Mouse (Mus musculus): ENCODE results near the gene Ptpn5.

Ptpn5 gene

DNA sequence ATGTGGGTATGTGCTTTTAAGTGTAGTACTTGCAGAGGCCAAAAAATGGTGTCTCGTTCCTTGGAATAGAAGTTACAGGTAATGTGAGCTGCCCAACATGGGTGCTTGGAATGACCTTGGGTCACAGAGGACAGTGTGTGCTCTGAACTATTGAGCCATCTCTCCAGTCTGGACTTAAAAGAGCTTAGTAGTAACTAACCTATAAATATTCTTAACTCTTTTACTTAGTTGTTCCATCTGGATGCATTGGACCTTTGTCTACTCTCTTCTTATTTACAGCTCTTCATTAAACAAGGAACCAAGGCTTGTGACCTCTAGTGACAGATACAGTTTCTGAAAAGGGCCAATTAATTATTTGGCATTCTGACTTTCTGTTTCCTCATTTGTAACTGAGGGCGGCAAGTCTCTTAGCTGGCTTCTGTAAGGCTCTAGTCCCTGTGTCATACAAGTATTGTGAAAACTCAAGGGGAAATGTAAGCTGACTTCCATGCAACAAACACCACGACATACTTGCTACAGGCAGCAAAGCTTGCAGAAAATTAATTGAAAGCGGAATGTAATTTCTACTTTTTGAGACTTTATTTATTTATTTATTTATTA is 98.6 kb downstream of the Ptpn5 start:
- no peaks in the 10 kb centered on the region for H3K27me3 ChIP-seq (ENCODE audit: insufficient read depth, low read length)
- no peaks in the 10 kb centered on the region for H3K4me1 ChIP-seq (replicated peaks; ENCODE audit: low read depth, low read length)
- H3K9me3 ChIP-seq (ENCODE audit: low read length) = no peaks in the 10 kb centered on the region
- no peak overlapping the region for H3K4me3 ChIP-seq (replicated peaks; ENCODE audit: low read length)
- H3K36me3 ChIP-seq (ENCODE audit: insufficient read depth, low read length) = no peaks in the 10 kb centered on the region
- TF ChIP-seq CTCF (conservative IDR thresholded peaks at IDR 0.05; ENCODE audit: low read length) (no peak), NANOG (IDR thresholded peaks at IDR 0.05; ENCODE audit: borderline replicate concordance, low read length) (no peak), POU5F1 (IDR thresholded peaks at IDR 0.05; ENCODE audit: borderline replicate concordance, low read length) (no peak)

DNA sequence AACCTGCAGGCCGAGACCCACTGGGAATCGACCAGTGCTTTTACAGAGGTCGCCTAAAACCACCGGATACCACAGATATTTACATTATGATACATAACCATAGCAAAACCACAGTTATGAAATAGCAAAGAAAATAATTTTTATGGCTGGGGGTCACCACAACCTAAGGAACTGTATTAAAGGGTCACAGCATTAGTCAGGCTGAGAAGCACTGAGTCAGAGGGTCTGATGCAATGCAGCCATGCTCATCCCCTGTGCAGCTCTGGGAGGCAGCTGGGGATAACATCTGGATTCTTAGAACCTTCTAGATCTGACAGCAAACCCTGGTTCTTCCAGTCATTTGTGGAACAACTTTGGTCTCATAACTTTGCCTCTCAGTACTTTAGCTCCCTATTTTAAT is 102.1 kb downstream of the Ptpn5 start:
- H3K27me3 ChIP-seq (ENCODE audit: insufficient read depth, low read length) = no peaks in the 10 kb centered on the region
- no peak for TF ChIP-seq CTCF (conservative IDR thresholded peaks at IDR 0.05; ENCODE audit: low read length)
- TF ChIP-seq NANOG (IDR thresholded peaks at IDR 0.05; ENCODE audit: borderline replicate concordance, low read length) = no peak
- TF ChIP-seq POU5F1 (IDR thresholded peaks at IDR 0.05; ENCODE audit: borderline replicate concordance, low read length) = no peak
- H3K9me3 ChIP-seq (ENCODE audit: low read length) = no peaks in the 10 kb centered on the region
- H3K4me1 ChIP-seq (replicated peaks; ENCODE audit: low read depth, low read length) = no peaks in the 10 kb centered on the region
- H3K4me3 ChIP-seq (replicated peaks; ENCODE audit: low read length) = no peak overlapping the region
- no peaks in the 10 kb centered on the region for H3K36me3 ChIP-seq (ENCODE audit: insufficient read depth, low read length)

DNA sequence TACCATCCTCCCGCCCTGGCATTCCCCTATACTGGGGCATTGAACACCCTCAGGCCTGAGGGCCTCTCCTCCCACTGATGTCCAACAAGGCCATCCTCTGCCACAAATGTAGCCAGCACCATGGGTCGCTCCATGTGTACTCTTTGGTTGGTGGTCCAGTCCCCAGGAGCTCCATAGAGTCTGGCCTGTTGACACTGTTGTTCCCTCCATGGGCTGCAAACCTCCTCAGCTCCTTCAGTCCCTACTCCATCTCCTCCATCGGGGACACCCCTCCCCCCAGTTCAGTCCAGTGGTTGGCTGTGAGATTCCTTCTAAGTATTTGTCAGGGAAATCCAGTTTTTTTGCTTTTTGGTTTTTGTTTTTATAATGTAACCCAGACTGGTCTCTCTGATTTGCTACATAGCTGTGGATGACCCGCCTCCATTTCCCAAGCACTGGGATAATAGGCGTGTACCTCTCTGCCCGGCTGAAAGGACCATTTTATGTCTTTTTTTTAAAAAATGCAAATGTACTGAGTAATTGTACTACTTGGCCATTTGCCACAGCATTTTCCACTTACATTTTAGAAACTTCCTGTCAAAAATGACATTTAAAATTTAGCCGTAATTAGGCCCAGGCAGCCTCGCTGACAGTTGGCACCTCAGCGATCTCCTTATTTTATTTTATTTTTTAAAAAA is 102.8 kb downstream of the Ptpn5 start:
- TF ChIP-seq POU5F1 (IDR thresholded peaks at IDR 0.05; ENCODE audit: borderline replicate concordance, low read length) (no peak), NANOG (IDR thresholded peaks at IDR 0.05; ENCODE audit: borderline replicate concordance, low read length) (no peak), CTCF (conservative IDR thresholded peaks at IDR 0.05; ENCODE audit: low read length) (no peak)
- no peaks in the 10 kb centered on the region for H3K36me3 ChIP-seq (ENCODE audit: insufficient read depth, low read length)
- H3K27me3 ChIP-seq (ENCODE audit: insufficient read depth, low read length) = no peaks in the 10 kb centered on the region
- no peaks in the 10 kb centered on the region for H3K9me3 ChIP-seq (ENCODE audit: low read length)
- H3K4me1 ChIP-seq (replicated peaks; ENCODE audit: low read depth, low read length) = no peaks in the 10 kb centered on the region
- H3K4me3 ChIP-seq (replicated peaks; ENCODE audit: low read length) = no peak overlapping the region

All from E14TG2a.4 (cell line).